Mouse (Mus musculus) intestine, postnatal 0 days (tissue): ENCODE results near the gene Rnf25. TPM values are rescaled to one million over a fixed set of nuclear protein-coding genes. Genes with fewer than 3 reads are reported as not detected.
A peak's percentile ranks its signal among the peaks of the same experiment; 100 is the strongest.

ENCODE experiments used
- ATAC-seq: fragments of 200-750 bp; cut with Nextera tagmentation; 2 replicates; pipeline ENCODE4 v1.8.0; 2017; ENCODE audit warnings: mild to moderate bottlenecking, moderate TSS enrichment, moderate library complexity
- H3K27ac ChIP-seq: fragments of 300-500 bp; sonication (generic); 2 replicates; pipeline ENCODE4 v1.5.1; 2014; ENCODE audit warnings: mild to moderate bottlenecking, low read depth, low read length, moderate library complexity
- H3K27me3 ChIP-seq: fragments of 300-500 bp; sonication (generic); replicated peaks from 2 replicates; pipeline ENCODE4 v1.6.1; 2014; ENCODE audit warnings: low read length, mixed read lengths; ENCODE audit not compliant: control insufficient read depth, insufficient read depth
- H3K36me3 ChIP-seq: fragments of 300-500 bp; sonication (generic); 2 replicates; pipeline ENCODE4 v1.6.1; 2014; ENCODE audit warnings: mild to moderate bottlenecking, moderate library complexity; ENCODE audit not compliant: control insufficient read depth, insufficient read depth
- H3K4me1 ChIP-seq: fragments of 300-500 bp; sonication (generic); replicated peaks from 2 replicates; pipeline ENCODE4 v1.6.1; 2014; ENCODE audit warnings: antibody characterized with exemption, low read length, mixed read lengths; ENCODE audit not compliant: control insufficient read depth, insufficient read depth
- H3K4me2 ChIP-seq: fragments of 300-500 bp; sonication (generic); replicated peaks from 2 replicates; pipeline ENCODE4 v1.6.1; 2014; ENCODE audit warnings: low read depth, mild to moderate bottlenecking, moderate library complexity
- H3K4me3 ChIP-seq: fragments of 300-500 bp; sonication (generic); 2 replicates; pipeline ENCODE4 v1.5.1; 2014; ENCODE audit warnings: low read depth, low read length
- H3K9ac ChIP-seq: fragments of 300-500 bp; sonication (generic); 2 replicates; pipeline ENCODE4 v1.6.1; 2014; ENCODE audit warnings: mild to moderate bottlenecking, low read depth, low read length
- H3K9me3 ChIP-seq: fragments of 300-500 bp; sonication (generic); 2 replicates; pipeline ENCODE4 v1.6.1; 2016; ENCODE audit warnings: mixed run types; ENCODE audit not compliant: control insufficient read depth
- CTCF ChIP-seq: sonication (generic); IDR thresholded peaks from 2 replicates; pipeline ENCODE4 v1.5.1; 2016; ENCODE audit warnings: low read depth, mild to moderate bottlenecking, control low read depth, antibody characterized with exemption, moderate library complexity
- WGBS: fragments of 180-500 bp; shearing (Covaris S2); extraction: QIAGEN DNeasy Blood & Tissue Kit; methylation state at CpG from one replicate; pipeline ENCODE4 v1.1.7; 2014; 5-methylcytosine and 5-hydroxymethylcytosine counted together
- polyA plus RNA-seq: library from polyadenylated mRNA; unstranded; fragments of >200 nt; fragmentation: Nextera tagmentation; extraction: Ambion mirVana; gene quantifications from 2 replicates; pipeline ENCODE4 v1.2.1, GENCODE M21; 2015

The Rnf25 gene
- polyA plus RNA-seq, 1 experiment from 2014 or later, result 17.9 TPM

DNA sequence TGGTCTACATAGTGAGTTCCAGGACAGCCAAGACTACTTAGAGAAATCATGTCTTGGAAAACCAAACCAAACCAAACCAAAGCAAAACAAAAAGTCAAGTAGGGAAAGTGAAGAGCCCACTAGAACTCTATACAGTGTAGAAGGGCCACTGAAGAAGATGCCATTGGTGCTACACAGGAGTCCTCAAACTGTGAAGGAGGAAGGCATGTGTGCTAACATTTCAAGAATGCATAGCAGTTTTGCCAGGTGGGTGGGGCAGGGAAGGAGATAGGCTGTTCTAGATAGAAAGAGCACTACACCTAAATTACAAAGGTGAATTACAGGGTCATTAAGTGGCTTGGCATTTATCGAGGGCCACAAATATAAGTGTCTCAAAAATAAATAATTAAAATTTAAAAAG, 23.0 kb upstream of the Rnf25 start:
- no peak for TF ChIP-seq CTCF
- Histone ChIP-seq H3K27ac (no peak overlapping the region), H3K36me3 (no peaks in the 10 kb centered on the region), H3K4me2 (no peak overlapping the region), H3K4me3 (no peak overlapping the region), H3K27me3 (no peaks in the 10 kb centered on the region), H3K4me1 (no peaks in the 10 kb centered on the region), H3K9ac (no peak overlapping the region), H3K9me3 (no peaks in the 10 kb centered on the region)
- ATAC-seq, result no peak
- WGBS, result 77% methylated on average over 1 of the region's 1 CpGs

GRCm38 (mm10) chr1:74600501-74601266, 513 bp downstream of the Rnf25 start:
- H3K9me3 ChIP-seq, result no peaks in the 10 kb centered on the region
- peak overlapping the region; percentile 80 for H3K4me2 ChIP-seq
- H3K4me1 ChIP-seq, result no peaks in the 10 kb centered on the region
- H3K9ac ChIP-seq, result peak overlapping the region; percentile 67
- H3K36me3 ChIP-seq, result peaks cover 23% of the 10 kb centered on the region
- no peaks in the 10 kb centered on the region for H3K27me3 ChIP-seq
- peak; percentile 33 for ATAC-seq
- WGBS, result 6% methylated on average over 26 of the region's 26 CpGs
- no peak for TF ChIP-seq CTCF
- peak overlapping the region; percentile 68 for H3K4me3 ChIP-seq
- H3K27ac ChIP-seq, result no peak overlapping the region

DNA sequence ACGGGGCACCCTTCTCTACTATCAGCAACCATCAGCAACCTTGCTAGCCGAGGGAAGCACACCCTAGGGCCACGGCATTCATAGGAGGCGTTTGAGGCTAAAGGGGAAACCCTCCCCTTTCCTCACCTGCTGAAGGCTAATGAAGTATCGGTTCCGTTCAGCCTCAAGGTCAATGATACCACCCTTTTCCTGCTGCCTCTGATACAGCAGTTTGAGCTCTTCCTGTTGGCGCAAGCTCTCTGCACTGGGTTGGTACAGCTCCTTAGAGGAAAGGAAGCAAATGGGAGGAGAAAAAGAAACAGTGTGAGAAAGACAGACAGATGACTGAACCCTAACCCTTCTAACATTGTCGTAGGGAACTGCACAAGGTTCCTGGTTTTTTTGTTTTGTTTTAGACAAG, 6.8 kb downstream of the Rnf25 start:
- no peak for ATAC-seq
- H3K9me3 ChIP-seq, result no peaks in the 10 kb centered on the region

GRCm38 (mm10) chr1:74587773-74588445, 13.3 kb downstream of the Rnf25 start, which contains the start of the genes Zfp142 and Bcs1l:
Gene Zfp142, minus strand, starts transcription at chr1:74588246.
Gene Bcs1l, plus strand, starts transcription at chr1:74588289.
- Histone ChIP-seq H3K27me3 (no peaks in the 10 kb centered on the region), H3K4me2 (peak within 1 kb of the TSS; percentile 71), H3K9me3 (no peaks in the 10 kb centered on the region), H3K4me1 (peaks cover 3% of the 10 kb centered on the region; the same call in 1 of the 2 replicates), H3K27ac (peak within 1 kb of the TSS; percentile 68), H3K4me3 (peak within 1 kb of the TSS; percentile 89), H3K36me3 (peaks cover 19% of the 10 kb centered on the region), H3K9ac (peak within 1 kb of the TSS; percentile 65)
- ATAC-seq, result peak; percentile 96
- under 1% methylated on average over 48 of the region's 48 CpGs for whole genome bisulfite sequencing
- peak; percentile 42 for TF ChIP-seq CTCF

More for the DNA sequence above, 6.8 kb downstream of the Rnf25 start:
- TF ChIP-seq CTCF, result no peak
- peaks cover 69% of the 10 kb centered on the region for H3K36me3 ChIP-seq
- no peak overlapping the region for H3K4me3 ChIP-seq
- no peak overlapping the region for H3K9ac ChIP-seq
- 72% methylated on average over 8 of the region's 8 CpGs for WGBS
- no peaks in the 10 kb centered on the region for H3K27me3 ChIP-seq
- no peaks in the 10 kb centered on the region for H3K4me1 ChIP-seq
- H3K27ac ChIP-seq, result peak overlapping the region; percentile 21; the same call in 1 of the 2 replicates
- H3K4me2 ChIP-seq, result no peak overlapping the region

GRCm38 (mm10) chr1:74587233-74587772, 13.9 kb downstream of the Rnf25 start:
- Histone ChIP-seq H3K27ac (peak overlapping the region; percentile 68; the same call in 1 of the 2 replicates), H3K4me1 (peaks cover 3% of the 10 kb centered on the region; the same call in 1 of the 2 replicates), H3K9ac (peak overlapping the region; percentile 65), H3K9me3 (no peaks in the 10 kb centered on the region), H3K4me2 (peak overlapping the region; percentile 71), H3K4me3 (peak overlapping the region; percentile 89), H3K27me3 (no peaks in the 10 kb centered on the region), H3K36me3 (peaks cover 19% of the 10 kb centered on the region)
- TF ChIP-seq CTCF, result no peak
- ATAC-seq, result no peak
- under 1% methylated on average over 24 of the region's 24 CpGs for WGBS
